Mouse (Mus musculus) urinary bladder, postnatal 4 days (tissue): ENCODE measurements around the gene Rmnd1.

Experiments
- DNase-seq, 2 experiments: peaks; one replicate each; pipeline ENCODE4 v3.0.0; 2021 to 2022; ENCODE audit warnings: low spot score in 2 of 2

Rmnd1 gene

GRCm38 (mm10) chr10:4354371-4355260 lies 77.6 kb downstream of the Rmnd1 start:
- DNase-seq = no peak
